Mouse (Mus musculus) ES-E14 (cell line): ENCODE data around the gene Gp1bb. TPM values are rescaled to one million over a fixed set of nuclear protein-coding genes. Genes with fewer than 3 reads are reported as not detected.

Experiments
- DNase-seq: peaks from one replicate; pipeline ENCODE4 v3.0.0-alpha.2; 2013; ENCODE audit warnings: low read depth, low spot score
- H3K27ac ChIP-seq: 2 replicates; pipeline ENCODE4 v1.5.1; 2012; ENCODE audit warnings: low read depth, mild to moderate bottlenecking, low read length, moderate library complexity, mixed read lengths; ENCODE audit not compliant: poor library complexity, insufficient read depth, severe bottlenecking
- H3K36me3 ChIP-seq: 2 replicates; pipeline ENCODE4 v1.6.1; 2012; ENCODE audit warnings: mild to moderate bottlenecking, low read length, moderate library complexity, mixed read lengths; ENCODE audit not compliant: control insufficient read depth, poor library complexity, insufficient read depth, severe bottlenecking
- H3K4me1 ChIP-seq, 2 experiments: fragments of 150-350 bp in 1 of 2; sonication (generic) in 1 of 2; 2 replicates each; pipeline ENCODE4 v1.6.1; 2012; ENCODE audit warnings: low read length in 2 of 2, mild to moderate bottlenecking in 1 of 2, mixed read lengths in 1 of 2; ENCODE audit not compliant: control insufficient read depth in 2 of 2, insufficient read depth in 2 of 2, poor library complexity in 1 of 2
- H3K4me3 ChIP-seq, 2 experiments: fragments of 150-350 bp in 1 of 2; sonication (generic) in 1 of 2; 2 replicates each; pipeline ENCODE4 v1.5.1; 2012; ENCODE audit warnings: low read length in 2 of 2, low read depth in 1 of 2, mild to moderate bottlenecking in 1 of 2, mixed read lengths in 1 of 2; ENCODE audit not compliant: insufficient read depth in 1 of 2, poor library complexity in 1 of 2, severe bottlenecking in 1 of 2
- H3K9ac ChIP-seq: 2 replicates; pipeline ENCODE4 v1.6.1; 2012; ENCODE audit warnings: low read depth, mild to moderate bottlenecking, low read length, mixed read lengths; ENCODE audit not compliant: poor library complexity, insufficient read depth, severe bottlenecking
- H3K9me3 ChIP-seq: fragments of 150-350 bp; sonication (generic); 2 replicates; pipeline ENCODE4 v1.6.1; 2012; ENCODE audit warnings: low read depth, mild to moderate bottlenecking, low read length; ENCODE audit not compliant: control insufficient read depth, insufficient read depth
- CHD2 ChIP-seq: IDR thresholded peaks from 2 replicates; pipeline ENCODE4 v1.6.1; 2014; ENCODE audit warnings: mild to moderate bottlenecking, low read depth, low read length, inconsistent platforms
- HCFC1 ChIP-seq: IDR thresholded peaks from 2 replicates; pipeline ENCODE4 v1.6.1; 2012; ENCODE audit warnings: low read length, inconsistent platforms, borderline replicate concordance; ENCODE audit not compliant: insufficient read depth
- MAFK ChIP-seq: IDR thresholded peaks from 2 replicates; pipeline ENCODE4 v1.6.1; 2014; ENCODE audit warnings: mild to moderate bottlenecking, low read depth, low read length, inconsistent platforms; ENCODE audit not compliant: insufficient read depth
- ZC3H11A ChIP-seq: IDR thresholded peaks from 2 replicates; pipeline ENCODE4 v1.6.1; 2012; ENCODE audit warnings: low read depth, mild to moderate bottlenecking, inconsistent platforms, low read length, borderline replicate concordance
- ZNF384 ChIP-seq: IDR thresholded peaks from 2 replicates; pipeline ENCODE4 v1.6.1; 2012; ENCODE audit warnings: low read depth, low read length, inconsistent platforms
- in situ Hi-C, 2 experiments: fragments of 600-800 bp; cut with MboI; formaldehyde crosslinking; loops; one replicate each; pipeline ENCODE4 v1.15.1; 2025; ENCODE audit warnings: low sequenced_read_pairs in 2 of 2, inconsistent platforms in 1 of 2; ENCODE audit not compliant: unreplicated experiment in 2 of 2
- total RNA-seq: library from RNA; depleted of rRNA; stranded (reverse); fragments of 300-350 nt; gene quantifications from 2 replicates; pipeline ENCODE4 v1.2.3, GENCODE M21; 2012; rRNA removed

Gene Gp1bb
- 0.11 TPM in 1 of 2 replicates, not detected in the other for total RNA-seq

DNA sequence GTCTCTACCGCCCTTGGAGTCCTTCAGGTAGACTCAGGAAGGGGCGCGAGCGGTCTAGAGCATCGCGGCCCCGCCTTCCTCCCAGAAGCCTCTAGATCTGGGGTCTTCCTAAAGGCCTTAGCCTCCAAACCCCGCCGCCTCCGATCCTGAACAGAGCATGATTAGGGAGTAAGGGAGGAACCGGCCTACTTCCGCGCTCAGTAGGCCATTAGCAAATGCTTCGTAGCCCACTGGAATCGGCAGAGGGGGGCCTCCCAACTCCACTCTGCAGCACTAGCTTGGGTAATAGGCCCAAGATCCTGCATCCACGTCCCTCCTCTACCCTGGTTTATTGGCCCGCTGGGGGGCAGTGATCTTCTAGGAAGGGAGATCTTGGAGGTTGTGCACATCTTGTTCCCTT is at the start of gene Gp1bb:
TSS of gene Gp1bb (minus strand) at position 385 of the 400 bp plus-strand sequence.
- DNase-seq = no peak

GRCm38 (mm10) chr16:18669914-18670313 is 47.7 kb upstream of the Gp1bb start:
- H3K36me3 ChIP-seq = no peaks in the 10 kb centered on the region
- in situ Hi-C loops = no loop called here
- H3K4me3 ChIP-seq = no peak overlapping the region
- H3K4me1 ChIP-seq = no peaks in the 10 kb centered on the region; a peak in 1 of 4 replicates
- no peak overlapping the region for H3K9ac ChIP-seq
- H3K9me3 ChIP-seq = no peaks in the 10 kb centered on the region
- DNase-seq = no peak
- TF ChIP-seq MAFK (no peak), ZNF384 (no peak), CHD2 (no peak), ZC3H11A (no peak), HCFC1 (no peak)
- no peak overlapping the region for H3K27ac ChIP-seq

More for the DNA sequence above, at the start of gene Gp1bb:
- Histone ChIP-seq H3K4me3 (peak within 1 kb of the TSS; percentile 57 to 75), H3K27ac (no peak within 1 kb of the TSS), H3K9me3 (no peaks in the 10 kb centered on the region), H3K4me1 (peaks cover 0 to 11% of the 10 kb centered on the region in 2 experiments; a peak in 1 of 4 replicates), H3K36me3 (no peaks in the 10 kb centered on the region), H3K9ac (no peak within 1 kb of the TSS)
- in situ Hi-C loops = loop anchor here in 1 of 2 experiments (5.0 to 25.0 kb wide), 3 partner anchors 40 to 810 kb away; no protein-coding TSS in a partner anchor
- TF ChIP-seq ZC3H11A (no peak), HCFC1 (no peak), CHD2 (no peak), MAFK (no peak), ZNF384 (no peak)

DNA sequence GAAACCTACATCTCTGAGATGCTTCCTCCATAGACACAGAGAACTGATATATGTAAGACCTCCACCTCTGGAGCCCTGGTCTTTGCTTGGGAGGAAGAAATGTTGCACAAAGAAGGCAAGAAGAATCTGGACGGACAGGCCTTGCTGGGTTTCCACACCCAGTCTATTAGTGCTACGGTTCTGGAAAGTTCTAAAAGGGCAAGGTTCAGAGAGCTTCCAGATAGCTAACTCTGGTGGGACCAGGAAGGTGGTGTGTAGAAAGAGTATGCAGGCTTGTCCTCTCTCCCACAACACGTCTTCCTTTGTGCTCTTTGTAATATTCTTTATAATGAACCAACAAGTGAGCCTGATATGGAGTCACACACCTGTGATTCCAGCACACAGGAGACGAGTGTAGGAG is 36.4 kb upstream of the Gp1bb start:
- peaks cover 0 to 4% of the 10 kb centered on the region in 2 experiments; a peak in 1 of 4 replicates for H3K4me1 ChIP-seq
- H3K9ac ChIP-seq = no peak overlapping the region
- no peak overlapping the region for H3K4me3 ChIP-seq
- H3K27ac ChIP-seq = no peak overlapping the region
- in situ Hi-C loops = no loop called here
- no peaks in the 10 kb centered on the region for H3K9me3 ChIP-seq
- DNase-seq = no peak
- no peaks in the 10 kb centered on the region for H3K36me3 ChIP-seq
- TF ChIP-seq ZNF384 (no peak), ZC3H11A (no peak), CHD2 (no peak), MAFK (no peak), HCFC1 (no peak)

DNA sequence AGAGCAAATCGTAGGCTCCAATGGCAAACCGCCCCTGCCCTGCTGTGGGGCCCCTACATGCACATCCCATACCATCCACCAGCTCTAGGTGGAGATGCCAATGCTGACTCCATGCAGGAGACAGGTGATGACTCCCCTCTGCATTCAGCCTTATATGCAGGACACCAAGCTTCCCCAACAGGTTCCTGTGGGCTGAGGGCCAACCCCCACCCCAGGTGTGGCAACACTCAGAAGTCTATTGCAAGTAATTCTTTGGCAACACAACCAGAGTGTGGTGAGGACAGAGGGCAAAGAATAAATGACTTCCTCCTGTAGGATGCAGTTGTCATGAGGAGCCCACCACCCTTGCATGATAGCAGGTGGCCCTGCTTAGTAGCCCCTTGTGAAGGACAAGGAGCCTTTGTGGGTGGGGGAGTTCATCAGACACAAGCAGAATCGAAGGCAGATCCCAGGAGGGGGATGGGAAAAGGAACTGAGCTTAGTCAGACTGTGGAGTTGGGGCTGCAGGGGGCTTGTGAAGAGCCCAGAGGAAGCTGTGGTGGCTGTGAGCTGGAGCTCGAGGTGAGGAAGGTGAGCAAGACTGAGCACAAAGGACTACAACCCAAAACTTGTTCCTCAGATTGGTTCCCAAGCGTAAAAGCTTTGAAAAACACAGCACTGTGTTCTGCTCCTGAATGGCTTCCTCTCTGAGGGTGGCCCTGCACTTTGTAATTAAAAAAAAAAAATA is 33.3 kb upstream of the Gp1bb start:
- H3K36me3 ChIP-seq = no peaks in the 10 kb centered on the region
- no peak for DNase-seq
- no peak overlapping the region for H3K4me3 ChIP-seq
- no peaks in the 10 kb centered on the region for H3K9me3 ChIP-seq
- TF ChIP-seq MAFK (no peak), CHD2 (no peak), HCFC1 (no peak)
- H3K4me1 ChIP-seq = peaks cover 0 to 4% of the 10 kb centered on the region in 2 experiments; a peak in 1 of 4 replicates
- no peak overlapping the region for H3K9ac ChIP-seq
- peak overlapping the region; percentile 7; the same call in 1 of the 2 replicates for H3K27ac ChIP-seq
- in situ Hi-C loops = no loop called here
